Mouse (Mus musculus) cerebellum, adult 2 months (tissue): ENCODE results near the gene Hira.

Source experiments
- CTCF ChIP-seq: fragments of 200-500 bp; IDR thresholded peaks from 2 replicates; pipeline ENCODE4 v1.5.1; 2011; ENCODE audit warnings: low read depth, mild to moderate bottlenecking, control low read depth, low read length, moderate library complexity, borderline replicate concordance; ENCODE audit not compliant: insufficient read depth
- POLR2A ChIP-seq: fragments of 200-500 bp; IDR thresholded peaks from 2 replicates; pipeline ENCODE4 v1.6.1; 2011; ENCODE audit warnings: low read length, control low read depth, borderline replicate concordance; ENCODE audit not compliant: insufficient read depth

DNA sequence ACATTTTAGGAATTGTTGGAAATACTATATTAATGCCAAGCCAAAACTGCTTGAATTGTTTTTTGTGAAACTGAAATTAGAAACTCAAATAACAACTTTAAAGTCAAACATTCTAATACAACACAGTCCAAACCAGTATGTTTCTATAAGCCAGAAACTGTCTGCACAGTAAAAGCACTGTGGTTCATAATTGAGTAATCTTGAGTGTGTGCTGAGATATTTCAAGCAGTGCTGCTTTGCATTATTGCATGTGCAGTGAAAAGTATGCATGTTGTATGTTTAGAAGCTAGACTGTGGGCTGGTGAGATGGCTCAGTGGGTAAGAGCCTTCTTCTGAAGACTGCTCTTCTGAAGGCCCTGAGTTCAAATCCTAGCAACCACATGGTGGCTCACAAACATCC, 7.2 kb downstream of the Hira start:
- TF ChIP-seq POLR2A = no peak
- no peak for TF ChIP-seq CTCF
